Mouse (Mus musculus) E14TG2a.4 (cell line): ENCODE results near the gene Pcif1.

ENCODE experiments used
- CTCF ChIP-seq: conservative IDR thresholded peaks from 2 replicates; pipeline ENCODE4 v1.5.1; 2014; ENCODE audit warnings: low read length
- NANOG ChIP-seq: IDR thresholded peaks from 2 replicates; pipeline ENCODE4 v1.6.1; 2014; ENCODE audit warnings: borderline replicate concordance, low read length, mixed read lengths
- POU5F1 ChIP-seq: IDR thresholded peaks from 2 replicates; pipeline ENCODE4 v1.6.1; 2014; ENCODE audit warnings: low read length, borderline replicate concordance

GRCm38 (mm10) chr2:164886617-164887016, 7.5 kb downstream of the Pcif1 start:
- TF ChIP-seq NANOG = no peak
- TF ChIP-seq CTCF = no peak
- TF ChIP-seq POU5F1 = no peak
